Mouse (Mus musculus) C2C12 (cell line): ENCODE measurements around the gene Lmf1. TPM values are rescaled to one million over a fixed set of nuclear protein-coding genes. Genes with fewer than 3 reads are reported as not detected.

ENCODE experiments used
- H3K27me3 ChIP-seq: one replicate; pipeline ENCODE4 v1.6.1; 2011; ENCODE audit not compliant: control insufficient read depth, insufficient read depth, insufficient read length
- H3K36me3 ChIP-seq: one replicate; pipeline ENCODE4 v1.6.1; 2011; ENCODE audit not compliant: control insufficient read depth, insufficient read depth
- H3K4me3 ChIP-seq: one replicate; pipeline ENCODE4 v1.5.1; 2011; ENCODE audit warnings: mild to moderate bottlenecking, control low read depth; ENCODE audit not compliant: poor library complexity, insufficient read depth, severe bottlenecking
- H3K79me2 ChIP-seq: one replicate; pipeline ENCODE4 v1.6.1; 2011; ENCODE audit not compliant: control insufficient read depth, insufficient read depth
- H3K79me3 ChIP-seq: one replicate; pipeline ENCODE4 v1.6.1; 2011; ENCODE audit warnings: low read depth, control low read depth
- H3ac ChIP-seq: one replicate; pipeline ENCODE3; 2011; ENCODE audit warnings: low read depth; ENCODE audit not compliant: control insufficient read depth, insufficient read length
- CEBPB ChIP-seq: IDR thresholded peaks from one replicate; pipeline ENCODE4 v1.6.1; 2011; ENCODE audit warnings: low read depth, mild to moderate bottlenecking, control low read depth, moderate library complexity
- CTCF ChIP-seq: IDR thresholded peaks from one replicate; pipeline ENCODE4 v1.5.1; 2011; ENCODE audit not compliant: control insufficient read depth, insufficient read depth, insufficient read length
- FOSL1 ChIP-seq: IDR thresholded peaks from one replicate; pipeline ENCODE4 v1.8.0; 2011; ENCODE audit warnings: mild to moderate bottlenecking, low read length; ENCODE audit not compliant: poor library complexity, insufficient read depth, severe bottlenecking
- MAX ChIP-seq: IDR thresholded peaks from one replicate; pipeline ENCODE4 v1.6.1; 2011; ENCODE audit warnings: mild to moderate bottlenecking, control low read depth
- MYOD1 ChIP-seq: IDR thresholded peaks from one replicate; pipeline ENCODE4 v1.6.1; 2011; ENCODE audit warnings: low read depth; ENCODE audit not compliant: control insufficient read depth, insufficient read length
- MYOG ChIP-seq: IDR thresholded peaks from one replicate; pipeline ENCODE4 v1.6.1; 2011; ENCODE audit not compliant: control insufficient read depth, insufficient read length; ENCODE audit errors: extremely low read depth
- USF1 ChIP-seq: IDR thresholded peaks from one replicate; pipeline ENCODE4 v1.6.1; 2011; ENCODE audit warnings: low read depth, mild to moderate bottlenecking, control low read depth, moderate library complexity
- polyA plus RNA-seq: library from polyadenylated mRNA; unstranded; fragments of >200 nt; fragmentation: generic; extraction: Trizol; gene quantifications from one replicate; pipeline ENCODE4 v1.2.1, GENCODE M21; 2012; ENCODE audit warnings: missing spikeins

The Lmf1 gene
- polyA plus RNA-seq, 1 experiment, result 14.0 TPM

DNA sequence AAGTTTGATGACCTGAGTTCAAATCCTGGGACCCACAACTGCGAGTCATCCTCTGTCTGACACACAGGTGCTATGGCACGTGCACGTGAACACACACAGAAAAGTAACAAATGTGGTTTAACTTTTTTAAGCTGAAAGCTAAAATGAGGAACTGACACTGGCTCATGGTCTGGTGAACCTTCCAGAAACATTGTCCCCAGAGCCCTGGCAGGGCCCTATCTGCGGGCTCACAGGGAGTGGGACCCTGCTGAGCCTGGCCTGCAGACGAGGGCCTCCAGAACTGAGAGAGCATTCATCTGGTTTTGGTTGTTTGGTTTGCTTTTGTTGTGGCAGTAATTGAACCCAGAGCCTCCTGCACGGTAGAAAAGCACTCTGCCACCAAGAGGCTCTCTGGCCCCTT is 99.1 kb downstream of the Lmf1 start:
- no peak overlapping the region for H3K4me3 ChIP-seq
- TF ChIP-seq MYOD1 (no peak), MYOG (no peak), CTCF (no peak), CEBPB (no peak), FOSL1 (no peak), MAX (no peak), USF1 (no peak)

DNA sequence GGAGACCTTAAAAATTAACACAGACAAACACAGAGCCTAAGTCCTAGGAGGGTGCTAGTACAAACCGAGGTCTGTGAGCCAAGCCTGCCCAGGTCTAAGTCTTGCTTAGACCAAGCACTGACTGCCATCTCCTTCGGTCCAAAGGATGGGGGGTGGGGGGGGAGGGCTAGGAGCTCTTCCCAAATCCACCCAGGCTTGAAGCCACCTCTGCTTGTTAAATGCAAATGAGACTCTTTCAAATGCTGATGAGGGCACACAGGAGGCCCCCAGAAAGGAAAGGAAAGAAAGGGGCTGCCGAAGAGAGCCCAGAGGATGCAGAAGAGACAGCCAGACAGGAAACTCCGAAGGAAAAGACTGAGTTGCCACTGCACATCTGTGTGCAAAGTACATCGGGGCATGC is 100.9 kb downstream of the Lmf1 start:
- H3K27me3 ChIP-seq, result peaks cover 42% of the 10 kb centered on the region
- TF ChIP-seq MYOD1 (no peak), FOSL1 (no peak), MYOG (no peak), CEBPB (no peak), MAX (no peak), USF1 (no peak), CTCF (no peak)
- no peaks in the 10 kb centered on the region for H3K79me2 ChIP-seq
- H3K36me3 ChIP-seq, result no peaks in the 10 kb centered on the region
- H3K79me3 ChIP-seq, result no peaks in the 10 kb centered on the region
- H3K4me3 ChIP-seq, result no peak overlapping the region
- H3ac ChIP-seq, result no peak overlapping the region

More for the DNA sequence above, 99.1 kb downstream of the Lmf1 start:
- Histone ChIP-seq H3K79me3 (no peaks in the 10 kb centered on the region), H3K79me2 (no peaks in the 10 kb centered on the region), H3K27me3 (peaks cover 29% of the 10 kb centered on the region), H3ac (no peak overlapping the region), H3K36me3 (no peaks in the 10 kb centered on the region)

DNA sequence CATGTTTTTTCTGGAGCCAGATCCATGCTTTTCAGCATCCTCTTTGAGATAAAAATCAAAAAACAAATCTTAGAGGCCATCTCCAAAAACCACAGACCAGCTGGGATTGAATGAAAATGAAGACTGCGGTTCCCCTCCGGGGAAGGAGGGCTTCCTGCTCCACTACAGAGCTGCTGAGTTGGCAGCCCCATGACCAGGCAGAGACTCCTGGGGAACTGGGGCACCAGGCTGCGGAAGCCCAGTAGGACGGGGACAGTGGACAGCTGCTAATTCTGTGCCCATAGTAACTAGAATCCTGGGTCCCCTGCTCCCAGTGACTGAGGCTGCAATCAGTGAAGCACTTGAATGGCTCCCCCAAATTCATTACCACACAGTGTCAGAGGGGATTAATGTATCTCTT is 102.8 kb downstream of the Lmf1 start:
- H3K4me3 ChIP-seq, result no peak overlapping the region

GRCm38 (mm10) chr17:25686323-25686722 is 107.4 kb downstream of the Lmf1 start:
- Histone ChIP-seq H3K27me3 (peaks cover 46% of the 10 kb centered on the region), H3K36me3 (no peaks in the 10 kb centered on the region), H3ac (no peak overlapping the region), H3K4me3 (no peak overlapping the region), H3K79me3 (no peaks in the 10 kb centered on the region), H3K79me2 (no peaks in the 10 kb centered on the region)
- TF ChIP-seq MAX (no peak), FOSL1 (no peak)

More for the DNA sequence above, 102.8 kb downstream of the Lmf1 start:
- no peaks in the 10 kb centered on the region for H3K79me3 ChIP-seq
- H3K36me3 ChIP-seq, result no peaks in the 10 kb centered on the region
- no peak for TF ChIP-seq MAX
- no peak for TF ChIP-seq CEBPB
- no peak for TF ChIP-seq USF1
- no peak for TF ChIP-seq CTCF
- TF ChIP-seq MYOD1, result no peak
- no peak for TF ChIP-seq FOSL1
- no peak for TF ChIP-seq MYOG
- H3ac ChIP-seq, result no peak overlapping the region
- peaks cover 56% of the 10 kb centered on the region for H3K27me3 ChIP-seq
- H3K79me2 ChIP-seq, result no peaks in the 10 kb centered on the region

DNA sequence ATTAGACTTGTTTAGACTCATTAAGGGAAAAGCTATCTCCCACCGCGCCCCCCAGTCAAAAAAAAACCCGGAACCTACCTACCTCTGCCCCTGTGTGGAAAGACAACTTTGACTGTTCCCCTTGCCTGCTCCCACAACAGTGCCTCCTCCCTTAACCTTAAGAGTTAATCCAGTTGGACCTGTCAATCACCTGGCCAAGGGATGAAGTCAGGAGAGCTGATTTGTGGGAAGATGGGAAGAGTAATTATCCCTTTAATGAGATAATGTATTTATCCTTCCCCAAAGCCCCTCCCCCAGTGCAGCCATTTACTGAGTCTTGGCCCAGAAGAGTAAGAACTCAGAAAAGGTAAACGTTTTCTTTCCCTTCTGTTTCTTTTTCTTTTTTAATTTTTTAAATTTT is 110.0 kb downstream of the Lmf1 start:
- peak; percentile 68 for TF ChIP-seq MYOD1
- TF ChIP-seq MYOG, result no peak
- no peaks in the 10 kb centered on the region for H3K79me3 ChIP-seq
- peaks cover 34% of the 10 kb centered on the region for H3K27me3 ChIP-seq
- no peak overlapping the region for H3K4me3 ChIP-seq
- H3ac ChIP-seq, result no peak overlapping the region
- H3K36me3 ChIP-seq, result no peaks in the 10 kb centered on the region
- no peaks in the 10 kb centered on the region for H3K79me2 ChIP-seq

- Histone ChIP-seq H3K79me2 (no peaks in the 10 kb centered on the region), H3ac (no peak overlapping the region), H3K27me3 (peaks cover 9% of the 10 kb centered on the region), H3K79me3 (no peaks in the 10 kb centered on the region), H3K4me3 (no peak overlapping the region), H3K36me3 (no peaks in the 10 kb centered on the region)
- no peak for TF ChIP-seq MYOD1
- TF ChIP-seq CTCF, result no peak
- TF ChIP-seq MYOG, result no peak
- TF ChIP-seq FOSL1, result no peak
- TF ChIP-seq USF1, result no peak
- TF ChIP-seq MAX, result no peak
- no peak for TF ChIP-seq CEBPB
Measured at GRCm38 (mm10) chr17:25696263-25696662, 117.4 kb downstream of the Lmf1 start.
